Mouse (Mus musculus) frontal cortex, postnatal 25 days (tissue): ENCODE measurements around the gene E2f2.

ENCODE experiments used
- DNase-seq, 2 experiments: peaks; one replicate each; pipeline ENCODE4 v3.0.0; 2022; ENCODE audit warnings: low spot score in 2 of 2

The E2f2 gene

DNA sequence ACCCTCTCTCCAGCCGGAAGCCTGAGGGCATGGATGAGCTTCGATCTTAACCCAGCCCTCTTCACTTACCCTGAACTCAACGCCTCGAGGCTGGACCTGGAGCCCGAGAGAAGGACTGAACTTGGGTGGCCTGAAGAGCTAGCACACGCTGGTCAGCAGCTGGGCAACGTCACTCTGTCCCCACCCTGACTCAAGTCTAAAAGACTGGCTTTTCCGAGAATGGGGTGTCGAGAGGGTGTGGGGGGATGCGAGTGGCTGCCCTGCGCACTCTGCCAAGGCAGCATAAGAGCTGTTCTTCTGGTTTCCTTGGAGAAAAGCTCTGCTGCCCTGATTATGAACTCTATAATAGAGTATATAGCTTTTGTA lies 27.3 kb upstream of the E2f2 start:
- DNase-seq = no peak

DNA sequence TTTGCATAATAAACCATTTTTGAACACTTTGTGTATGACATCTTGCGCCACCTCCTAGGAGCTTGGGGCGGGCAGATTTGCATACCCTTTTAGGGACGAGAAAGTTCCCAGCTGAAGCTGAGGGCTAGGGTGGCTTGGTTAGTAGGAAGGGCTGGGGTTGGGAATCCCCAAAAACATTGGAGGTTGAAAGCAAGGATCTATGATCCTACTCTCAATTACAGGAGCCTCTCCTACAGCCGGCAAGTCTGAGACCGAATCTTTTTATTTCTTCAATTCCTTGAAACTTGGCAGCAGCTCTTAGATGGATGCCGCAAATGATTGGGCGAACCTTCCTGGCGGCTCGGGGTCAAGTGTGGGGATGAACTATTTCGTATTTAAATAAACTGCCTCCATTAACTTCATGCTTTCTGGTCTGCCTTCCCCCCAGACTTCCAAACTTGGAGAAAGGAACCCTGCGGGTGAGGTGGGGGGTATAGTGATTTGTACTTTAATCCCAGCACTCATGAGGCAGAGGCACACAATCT lies 26.8 kb upstream of the E2f2 start:
- DNase-seq = no peak

DNA sequence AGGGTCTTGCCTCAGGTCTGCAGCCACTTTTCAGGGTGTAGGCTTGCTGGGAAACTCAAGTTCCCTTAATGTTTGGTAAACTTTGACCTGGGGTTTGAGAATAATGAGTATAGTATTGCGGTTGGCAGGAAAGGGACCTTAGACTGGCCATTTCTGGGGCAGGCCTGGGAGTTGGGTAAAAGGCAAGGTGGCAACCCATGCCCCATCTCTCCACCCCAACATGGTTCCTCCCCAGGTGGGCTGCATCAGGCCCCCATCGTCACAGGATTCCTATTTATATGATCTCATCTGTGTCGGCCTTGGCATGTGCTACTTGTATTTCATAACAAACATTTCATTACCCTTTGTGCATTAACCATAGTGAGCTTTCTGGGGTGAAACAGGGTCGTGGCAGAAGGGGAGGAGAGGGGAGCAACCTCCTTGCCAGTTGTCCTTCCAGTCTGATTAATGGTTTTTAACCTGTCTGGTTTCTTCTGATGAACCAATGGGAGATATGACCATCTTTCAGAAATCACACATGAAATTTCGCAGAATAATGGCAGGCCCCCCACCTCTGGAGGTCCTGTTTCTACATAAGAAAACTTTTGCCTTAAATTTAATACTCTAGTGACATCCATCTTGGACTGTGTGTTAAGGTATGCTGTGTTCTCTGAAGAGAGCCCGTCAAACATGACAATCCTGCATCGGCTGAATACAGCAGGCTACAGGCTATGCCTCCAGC lies 26.0 kb upstream of the E2f2 start:
- no peak for DNase-seq

DNA sequence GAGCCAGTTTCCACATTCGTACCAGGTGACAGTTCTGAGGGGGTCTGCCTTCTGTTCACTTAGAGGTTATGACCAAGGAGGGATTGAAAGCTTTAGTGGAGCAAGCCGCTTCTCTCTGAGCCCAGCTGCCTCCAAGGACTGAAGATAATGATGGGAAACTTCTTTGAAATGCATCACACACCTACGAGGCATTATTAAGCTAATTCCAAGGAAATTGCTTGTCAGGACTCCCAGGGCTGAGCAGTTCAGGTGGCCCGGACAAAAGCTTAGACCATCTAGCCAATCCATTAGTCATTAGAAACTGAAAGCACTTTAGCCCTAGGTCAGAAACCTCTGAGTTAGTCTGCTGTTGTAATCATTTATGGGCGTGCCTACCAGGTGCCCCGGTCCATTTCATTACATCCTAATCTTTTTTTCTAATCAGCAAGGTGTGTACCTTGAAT lies 25.5 kb upstream of the E2f2 start:
- no peak for DNase-seq

DNA sequence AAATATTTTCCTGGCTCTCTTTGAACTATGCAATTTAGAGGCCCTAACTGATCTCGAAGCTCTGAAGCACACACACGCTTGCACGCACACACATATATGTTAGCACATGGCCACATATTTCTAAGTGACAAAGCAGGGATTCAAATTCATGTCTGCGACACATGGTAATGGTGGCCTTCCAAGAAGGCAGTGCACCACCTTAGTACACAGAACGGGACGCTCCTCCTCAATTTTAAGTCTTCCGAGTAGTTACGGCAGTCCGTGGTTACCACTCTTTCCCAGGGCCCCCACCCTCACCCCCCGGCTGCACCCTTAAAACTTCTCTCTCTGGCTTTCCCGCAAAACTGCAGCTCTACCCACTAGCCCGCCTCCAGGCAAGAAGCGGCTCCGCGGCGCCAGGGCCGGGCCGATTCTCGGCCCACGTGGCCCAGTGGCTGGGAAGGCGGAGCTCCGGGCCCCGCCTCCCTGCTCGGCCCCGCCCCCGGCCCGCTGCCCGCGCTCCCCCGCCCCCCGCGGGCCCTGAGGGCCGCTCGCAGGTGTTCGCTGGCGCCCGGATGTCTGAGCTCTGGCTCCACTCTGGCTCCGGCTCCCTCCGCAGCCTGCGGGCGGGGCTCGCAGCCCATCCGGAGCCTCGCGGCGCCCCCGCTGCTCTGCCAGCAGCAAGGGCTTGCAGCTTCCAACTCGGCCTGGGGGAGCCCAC lies 24.6 kb upstream of the E2f2 start:
- DNase-seq = peak; percentile 35 to 55

DNA sequence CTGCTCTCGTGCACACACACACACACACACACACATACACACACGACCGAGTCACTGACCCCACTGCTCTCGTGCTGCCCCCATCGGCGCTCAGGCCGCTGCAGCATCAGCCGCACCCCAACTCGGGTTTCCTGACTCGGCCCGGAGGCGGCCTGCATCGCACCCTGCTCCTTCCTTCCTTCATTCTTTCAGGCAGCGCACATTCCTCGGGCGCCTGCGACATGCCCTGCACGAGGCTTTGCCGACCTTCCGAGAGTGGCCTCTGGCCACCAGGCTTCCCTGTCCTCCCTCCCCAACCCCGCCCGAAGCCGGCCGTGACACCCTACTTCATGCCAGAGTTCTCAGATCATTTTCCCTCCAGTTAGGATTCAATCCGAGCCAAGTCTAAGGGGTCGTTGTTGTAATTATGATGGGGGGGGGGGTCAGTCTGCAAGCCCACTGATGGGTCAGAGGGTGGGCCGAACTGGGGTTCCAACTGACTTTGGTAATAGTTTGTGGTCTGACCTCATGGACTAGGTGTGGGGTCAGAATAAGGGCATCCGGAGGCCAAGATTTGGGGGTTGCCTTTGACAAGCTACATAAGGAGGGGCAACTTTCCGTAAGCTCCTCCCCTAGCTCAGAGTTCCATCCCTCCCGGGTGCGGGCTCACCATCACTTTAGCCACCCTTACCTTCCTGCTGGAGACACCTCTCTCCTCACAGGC lies 23.7 kb upstream of the E2f2 start:
- DNase-seq = no peak

DNA sequence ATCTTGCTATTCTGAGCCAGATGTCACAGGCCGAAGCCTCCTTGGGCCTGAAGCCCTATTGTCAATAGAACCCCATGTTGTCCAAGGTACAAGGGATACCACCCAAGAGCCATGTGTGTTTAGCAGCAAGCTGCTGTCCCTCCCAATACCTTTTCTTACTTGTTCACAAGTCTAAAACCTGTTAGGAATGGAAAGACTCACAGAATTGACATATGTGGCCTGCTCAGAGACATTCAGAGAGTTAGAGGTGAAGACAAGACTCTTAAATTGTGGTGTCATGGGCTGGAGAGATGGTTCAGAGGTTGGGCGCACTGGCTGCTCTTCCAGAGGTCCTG lies 23.2 kb upstream of the E2f2 start:
- DNase-seq = no peak

DNA sequence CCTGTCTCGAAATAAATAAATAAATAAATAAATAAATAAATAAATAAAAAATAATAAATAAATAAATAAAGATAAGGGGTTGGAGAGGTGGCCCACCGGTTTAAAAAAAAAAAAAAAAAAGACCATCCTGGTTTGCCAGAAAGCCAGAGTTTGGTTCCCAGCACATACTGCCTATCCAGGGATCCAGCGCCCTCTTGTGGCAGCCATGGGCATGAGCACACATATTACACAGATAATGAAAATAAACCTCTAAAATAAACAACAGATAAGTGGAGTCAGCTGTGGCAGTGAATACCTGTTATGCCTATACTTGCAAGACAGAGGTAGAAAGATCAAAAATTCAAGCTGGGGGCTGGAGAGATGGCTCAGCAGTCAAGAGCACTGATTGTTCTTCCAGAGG lies 22.5 kb upstream of the E2f2 start:
- DNase-seq = no peak

DNA sequence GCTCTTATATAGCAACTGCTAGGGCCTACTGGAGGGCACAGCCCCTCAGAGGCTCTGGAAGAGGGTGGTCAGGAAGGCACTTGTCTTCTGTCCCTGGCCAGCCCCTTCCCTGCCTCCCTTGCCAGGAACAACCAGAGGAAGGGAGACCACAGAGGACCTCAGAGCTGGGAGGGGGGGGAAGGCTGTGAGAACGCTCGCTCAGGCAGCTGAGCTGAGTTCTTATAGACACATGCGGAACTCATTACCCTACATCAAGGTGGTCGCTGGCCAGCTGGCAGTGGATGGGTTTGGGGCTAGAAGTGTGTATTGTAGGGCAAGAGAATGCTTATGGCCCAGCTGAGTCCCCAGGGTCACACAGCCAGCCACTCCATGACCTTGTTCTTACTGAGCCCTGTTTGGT lies 21.6 kb upstream of the E2f2 start:
- no peak for DNase-seq

DNA sequence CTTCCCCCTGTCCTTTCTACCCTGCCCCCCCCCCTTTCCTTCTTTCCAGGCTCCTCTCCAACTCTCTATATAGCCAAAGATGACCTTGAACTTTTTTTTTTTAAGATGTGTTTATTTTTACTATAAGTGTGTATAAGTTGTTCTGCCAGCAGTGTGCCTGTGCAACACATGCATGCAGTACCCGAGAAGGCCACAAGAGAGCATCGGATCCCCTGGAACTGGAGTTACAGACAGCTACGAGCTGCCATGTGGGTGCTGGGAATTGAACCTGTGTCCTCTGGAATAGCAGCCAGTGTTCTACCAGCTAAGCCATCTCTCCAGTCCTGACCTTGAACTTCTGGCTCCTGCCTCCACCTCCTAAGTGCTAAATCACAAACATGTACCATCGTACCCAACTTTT lies 19.4 kb upstream of the E2f2 start:
- DNase-seq = no peak

DNA sequence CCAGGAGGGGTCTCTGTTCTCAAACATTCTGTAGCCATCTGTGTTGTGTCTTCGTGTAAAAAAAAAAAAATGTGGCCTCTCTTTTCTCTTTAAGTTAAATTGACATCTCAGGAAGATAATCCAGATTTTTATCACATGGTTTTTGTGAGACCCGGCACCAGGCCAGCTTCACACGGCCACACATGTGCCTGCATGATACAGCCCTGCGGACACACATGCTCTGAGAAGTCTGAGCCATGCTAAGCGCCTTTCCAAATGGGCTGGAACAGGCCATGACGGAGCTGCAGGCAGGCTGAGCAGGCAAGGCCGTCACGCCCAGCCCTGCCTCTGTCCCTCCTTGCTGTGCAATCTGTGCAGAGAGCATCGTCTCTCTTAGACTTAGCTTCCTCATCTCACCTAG lies 17.7 kb upstream of the E2f2 start:
- no peak for DNase-seq

DNA sequence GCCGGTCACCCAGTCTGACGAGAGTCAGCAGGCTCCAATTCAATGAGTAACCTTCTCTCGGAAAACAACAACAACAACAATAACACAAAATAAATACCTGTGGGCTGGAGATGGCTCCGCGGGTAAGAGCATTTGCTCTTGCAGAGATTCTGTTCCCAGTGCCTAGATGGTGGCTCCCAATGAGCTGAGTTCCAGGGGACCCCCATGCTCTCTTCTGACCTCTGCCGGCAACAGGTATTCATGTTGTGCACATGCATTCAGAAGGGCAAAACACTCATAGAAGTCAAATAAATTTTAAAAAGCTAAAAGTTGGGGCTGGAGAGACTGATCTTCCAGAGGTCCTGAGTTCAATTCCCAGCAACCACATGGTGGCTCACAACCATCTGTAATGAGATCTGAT lies 13.7 kb upstream of the E2f2 start:
- no peak for DNase-seq

DNA sequence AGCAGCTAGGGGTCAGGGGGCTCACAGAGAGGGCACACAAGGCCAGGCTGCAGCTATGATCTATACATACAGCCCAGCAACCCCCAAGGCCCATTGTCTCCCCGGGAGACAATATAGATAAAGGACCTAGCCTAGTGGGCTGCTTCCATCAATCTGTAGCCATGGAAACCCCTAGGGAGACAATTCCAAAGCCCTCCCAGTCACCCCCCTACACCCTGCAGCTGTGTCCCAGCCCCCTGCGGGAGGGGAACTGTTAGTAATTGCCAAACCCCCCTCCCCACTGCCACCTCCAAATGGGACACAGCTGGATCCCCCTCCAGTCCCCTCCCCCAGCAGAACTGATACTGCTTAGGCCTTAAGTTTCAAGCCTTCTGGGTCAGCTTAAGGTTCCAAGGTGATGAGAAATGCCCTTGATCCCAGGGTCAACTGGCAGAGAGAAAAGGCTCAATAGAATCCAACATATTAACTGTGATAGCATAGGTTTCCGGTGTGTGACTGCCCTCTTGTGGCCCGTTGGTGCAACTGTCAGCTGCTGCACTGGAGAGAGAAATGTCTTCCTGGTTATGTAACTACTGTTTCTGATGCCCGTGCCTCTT lies 12.3 kb upstream of the E2f2 start:
- DNase-seq = peak; percentile 52 to 77

DNA sequence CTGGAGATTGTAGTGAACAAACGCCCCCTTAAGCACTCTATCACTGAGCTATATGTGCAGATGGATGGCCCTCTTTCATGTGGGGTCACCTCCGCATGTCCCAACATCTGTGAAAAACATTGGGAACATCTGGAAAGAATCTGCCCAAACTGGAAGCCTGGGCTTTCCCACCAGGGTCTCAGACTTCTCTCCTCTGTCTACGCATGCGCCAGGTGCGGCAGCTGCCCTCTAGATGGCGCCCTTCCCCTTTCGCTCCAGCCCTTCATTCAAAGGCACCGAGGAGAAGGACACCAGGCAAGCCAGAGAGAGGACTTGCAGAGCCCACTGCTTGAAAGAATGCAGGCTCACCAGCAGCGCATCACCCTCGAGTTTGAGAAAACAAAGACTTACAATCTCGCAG lies 8.7 kb upstream of the E2f2 start:
- peak; percentile 81 to 83 for DNase-seq

DNA sequence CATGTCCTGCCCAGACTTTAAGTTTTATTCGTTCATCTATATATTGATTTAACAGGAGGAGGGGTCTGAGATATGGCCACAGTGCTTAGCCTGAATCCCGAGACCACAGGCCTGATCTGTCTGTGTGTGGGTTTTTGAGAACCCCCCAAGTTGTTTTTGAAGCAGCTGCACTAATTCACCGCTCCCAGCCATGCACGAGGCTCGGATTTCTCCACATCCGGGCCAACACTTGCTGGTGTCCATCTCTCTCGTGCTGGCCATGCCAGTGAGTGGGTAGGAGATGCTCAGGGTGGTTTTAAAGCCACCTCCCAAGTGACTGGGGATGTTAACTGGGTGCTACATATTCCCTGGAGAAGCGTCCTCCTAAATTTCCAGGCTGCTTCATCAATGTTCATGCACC lies 7.2 kb upstream of the E2f2 start:
- DNase-seq = no peak

DNA sequence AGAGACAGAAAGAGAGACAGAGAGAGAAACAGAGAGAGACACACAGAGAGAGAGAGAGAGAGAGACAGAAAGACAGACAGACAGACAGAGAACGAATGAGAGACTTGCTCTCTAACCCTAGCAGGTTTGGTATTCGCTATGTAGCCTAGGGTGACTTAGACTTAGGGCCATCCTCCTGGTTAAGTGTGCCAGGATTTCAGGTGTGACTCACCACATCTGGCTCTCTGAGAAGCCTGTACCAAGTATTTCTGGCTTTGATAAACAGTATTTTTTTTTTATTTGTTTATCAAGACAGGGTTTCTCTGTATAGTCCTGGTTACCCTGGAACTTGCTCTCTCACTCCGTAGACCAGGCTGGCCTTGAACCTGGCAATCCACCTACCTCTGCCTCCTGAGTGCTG lies 4.5 kb upstream of the E2f2 start:
- no peak for DNase-seq

DNA sequence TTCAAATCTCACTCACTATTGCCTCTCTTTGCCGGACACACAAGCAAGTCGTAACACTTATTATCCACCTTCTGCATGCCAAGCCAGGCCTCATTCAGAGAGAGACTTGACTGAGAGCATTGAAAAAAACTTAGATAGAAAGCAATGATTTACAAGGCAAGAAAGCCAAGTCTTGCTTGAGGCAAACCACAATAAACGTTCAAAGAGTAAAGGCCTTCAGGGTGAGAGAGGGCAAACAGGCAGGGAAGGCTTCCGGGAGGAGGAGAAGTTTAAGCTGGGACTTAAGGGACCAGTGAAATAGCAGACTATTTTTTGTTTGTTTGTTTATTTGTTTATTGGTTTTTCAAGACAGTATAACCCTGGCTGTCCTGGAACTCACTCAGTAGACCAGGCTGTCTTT lies 1.8 kb upstream of the E2f2 start:
- DNase-seq = no peak

DNA sequence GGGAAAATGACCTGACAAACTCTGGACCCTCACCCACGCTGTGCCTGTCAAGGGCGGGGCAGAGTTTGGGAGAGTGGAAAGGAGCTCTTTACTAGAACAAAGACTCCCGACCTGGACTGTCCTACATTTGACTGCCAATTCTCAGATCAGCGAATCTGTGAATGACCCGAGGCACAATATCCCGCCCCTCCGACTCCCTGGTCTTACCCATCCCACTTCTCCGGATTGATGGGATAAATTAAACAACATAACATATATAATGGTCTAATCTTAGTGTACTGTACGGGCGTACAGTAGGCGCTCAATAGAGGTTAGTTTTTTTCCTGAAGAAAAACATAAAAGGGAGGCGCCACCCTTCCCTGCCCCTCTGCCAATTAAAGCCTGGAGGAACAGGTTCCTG lies 739 bp upstream of the E2f2 start:
- DNase-seq = no peak

DNA sequence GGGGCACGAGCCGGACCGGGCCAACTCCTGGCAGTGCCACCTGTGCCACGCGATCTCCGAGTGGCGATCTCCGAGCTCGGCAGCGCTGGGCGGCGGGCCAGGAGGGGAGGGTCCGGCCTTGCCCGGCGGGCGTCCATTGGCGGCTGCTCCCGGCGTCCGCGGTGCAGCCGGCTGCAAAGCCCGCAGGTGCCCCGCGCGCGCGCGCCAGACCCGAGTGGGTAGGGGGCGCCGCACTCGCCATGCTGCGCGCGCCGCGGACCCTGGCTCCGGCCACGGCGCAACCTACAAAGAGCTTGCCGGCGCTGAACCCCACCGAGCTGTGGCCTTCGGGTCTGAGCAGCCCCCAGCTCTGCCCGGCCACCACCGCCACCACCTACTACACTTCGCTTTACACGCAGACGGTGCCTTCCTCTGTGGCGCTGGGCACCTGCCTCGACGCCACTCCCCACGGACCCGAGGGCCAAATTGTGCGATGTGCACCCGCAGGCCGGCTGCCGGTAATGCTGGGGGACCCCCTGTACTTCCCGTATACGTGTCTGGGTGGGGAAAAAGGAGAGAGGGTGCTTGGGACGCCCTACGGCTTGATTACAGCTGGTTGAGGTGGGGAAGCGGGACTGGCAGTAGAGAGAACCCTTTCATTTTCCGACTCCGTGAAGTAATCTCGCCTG lies 482 bp downstream of the E2f2 start:
- DNase-seq = no peak

DNA sequence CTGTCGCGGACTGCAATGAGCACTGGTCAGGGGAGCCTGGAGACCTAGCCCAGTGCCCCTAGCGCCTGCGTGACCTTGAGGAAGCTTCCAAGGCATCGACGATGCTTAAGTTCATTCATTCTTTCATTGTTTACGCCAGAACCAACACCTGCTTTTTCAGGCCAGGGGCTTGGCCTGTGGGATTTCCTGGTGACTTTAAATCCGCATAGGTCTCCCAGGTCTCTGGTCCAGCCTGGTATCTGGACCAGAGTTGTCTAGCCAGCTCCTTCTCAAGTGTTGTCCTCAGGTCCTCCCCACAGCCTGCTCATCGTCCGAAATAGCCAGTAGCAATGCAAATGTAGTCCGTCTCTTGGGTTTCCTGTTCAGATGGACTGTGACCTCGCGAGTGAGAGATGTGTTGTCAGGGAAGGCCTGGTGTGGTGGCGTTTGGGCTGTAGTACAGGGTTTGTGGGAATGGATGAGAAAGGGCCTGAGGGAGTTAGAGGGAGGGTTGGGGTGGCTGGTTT lies 1.1 kb downstream of the E2f2 start:
- DNase-seq = no peak

DNA sequence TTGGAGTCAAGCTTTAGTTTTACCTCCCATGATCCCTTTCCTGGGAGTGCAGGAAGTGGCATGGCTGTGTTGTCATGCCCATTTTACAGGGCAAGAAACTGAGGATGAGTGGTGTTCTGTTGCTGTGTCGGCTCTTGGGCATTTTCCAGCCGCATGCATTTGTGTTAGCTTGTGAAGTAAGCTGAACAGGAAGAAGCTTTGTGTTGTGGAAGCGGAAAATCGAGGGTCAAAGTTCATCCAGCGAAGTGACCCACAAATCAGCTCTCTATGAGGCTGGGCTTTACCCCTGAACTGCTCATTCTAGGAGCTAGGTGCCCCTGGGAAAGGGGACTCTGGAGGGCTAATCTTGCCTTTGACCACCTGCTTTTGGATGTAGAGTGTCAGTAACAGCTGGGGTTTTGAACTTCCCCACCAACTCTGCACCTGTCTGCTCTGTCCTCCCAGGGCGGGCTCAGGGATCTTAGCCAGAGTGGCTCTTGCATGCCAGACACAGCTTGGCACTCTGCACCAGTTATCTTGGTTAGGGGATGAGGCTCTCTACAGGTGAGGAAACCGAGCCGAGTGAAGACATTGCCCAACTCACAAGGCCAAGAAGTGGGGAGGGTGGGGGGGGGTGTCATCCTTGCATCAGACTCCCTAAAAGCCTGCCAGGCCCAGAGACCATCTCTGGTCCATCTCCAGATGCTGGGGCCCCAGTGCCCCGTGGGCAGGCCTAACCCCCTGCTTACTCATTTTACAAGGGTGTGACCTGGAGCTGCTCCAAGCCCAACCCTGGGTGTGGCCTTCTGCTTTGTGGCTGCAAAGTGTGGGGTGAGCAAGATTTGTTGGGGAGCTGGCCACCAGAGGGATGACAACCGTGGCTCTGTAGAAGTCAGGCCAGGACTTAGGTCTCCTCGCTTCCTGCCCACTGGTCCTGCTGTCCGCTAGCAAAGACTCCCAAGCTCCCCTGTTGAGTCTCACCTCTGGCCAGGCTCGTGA lies 2.3 kb downstream of the E2f2 start:
- no peak for DNase-seq
